Mouse (Mus musculus) spleen, embryonic (tissue): ENCODE measurements around the gene Gm45194.

Source experiments
- CTCF ChIA-PET: fragments of 350-600 bp; sonication (Branson Sonifier 250); formaldehyde crosslinking; loops from one replicate; lab custom pipeline; 2022; lab: Charles Lee

The Gm45194 gene

GRCm38 (mm10) chrX:111891089-111891488 is at the start of gene Gm45194:
TSS of gene Gm45194 (plus strand) at chrX:111891389.
- CTCF ChIA-PET: no interaction called here

- CTCF ChIA-PET: no interaction called here
Measured at GRCm38 (mm10) chrX:111855878-111856277, 35.3 kb upstream of the Gm45194 start.

- CTCF ChIA-PET: no interaction called here
Measured at GRCm38 (mm10) chrX:111881251-111881650, 9.9 kb upstream of the Gm45194 start.

GRCm38 (mm10) chrX:111894321-111895050 is 3.3 kb downstream of the Gm45194 start:
- CTCF ChIA-PET: interaction anchor here (0.7 kb wide), 1 partner anchor 7 kb away, joined by 3 read pairs; no protein-coding TSS in a partner anchor

- CTCF ChIA-PET: interaction anchor here (0.7 kb wide), 1 partner anchor 8 kb away, joined by 3 read pairs; no protein-coding TSS in a partner anchor
Measured at GRCm38 (mm10) chrX:111895084-111895779, 4.0 kb downstream of the Gm45194 start.

GRCm38 (mm10) chrX:111917422-111917821 is 26.2 kb downstream of the Gm45194 start:
- CTCF ChIA-PET: no interaction called here

GRCm38 (mm10) chrX:111960909-111961308 is 69.7 kb downstream of the Gm45194 start:
- CTCF ChIA-PET: no interaction called here

GRCm38 (mm10) chrX:111999661-112000060 is 108.5 kb downstream of the Gm45194 start:
- CTCF ChIA-PET: no interaction called here

- CTCF ChIA-PET: no interaction called here
Measured at GRCm38 (mm10) chrX:112010707-112011106, 119.5 kb downstream of the Gm45194 start, which contains the start of gene Tex16. TSS of gene Tex16 (plus strand) at chrX:112011007.

GRCm38 (mm10) chrX:112238749-112239148 is 347.6 kb downstream of the Gm45194 start, which contains the start of gene 4933403O08Rik:
TSS of gene 4933403O08Rik (plus strand) at chrX:112239049.
- CTCF ChIA-PET: no interaction called here

- CTCF ChIA-PET: no interaction called here
Measured at GRCm38 (mm10) chrX:112242916-112243315, 351.7 kb downstream of the Gm45194 start.

- CTCF ChIA-PET: interaction anchor here (0.7 kb wide), 1 partner anchor 1359 kb away, joined by 3 read pairs; no protein-coding TSS in a partner anchor
Measured at GRCm38 (mm10) chrX:112255513-112255912, 364.3 kb downstream of the Gm45194 start.

- CTCF ChIA-PET: no interaction called here
Measured at GRCm38 (mm10) chrX:112273550-112273949, 382.4 kb downstream of the Gm45194 start.
